Mouse (Mus musculus) spleen, postnatal 14 days (tissue): ENCODE results near the gene Wdr1.
"Not testable (repeated sequence)": the region's sequence is repeated elsewhere in the genome, so short reads cannot be mapped to it uniquely, and the experiment has no call there.

Source experiments
- DNase-seq, 2 experiments: peaks; one replicate each; pipeline ENCODE4 v3.0.0; 2021 to 2022; ENCODE audit warnings: low spot score in 2 of 2

Gene Wdr1

DNA sequence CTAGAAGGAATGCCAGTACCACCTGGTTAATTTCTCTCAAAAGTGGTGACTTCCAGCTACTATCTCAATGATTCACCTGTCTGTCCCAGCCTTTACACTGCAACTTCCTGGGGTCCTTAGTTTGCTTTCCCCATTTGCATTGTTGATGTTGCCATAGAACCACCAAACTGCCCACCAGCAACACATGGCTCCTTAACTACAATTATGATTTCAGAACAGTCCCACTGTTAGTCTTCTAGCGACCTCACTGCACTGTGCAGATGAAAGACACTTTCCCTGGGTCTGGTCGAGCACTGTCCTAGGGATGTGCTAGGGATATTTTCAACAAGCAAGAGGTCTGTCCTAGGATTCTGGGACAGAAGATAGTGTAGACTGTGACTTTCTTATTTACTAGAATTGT, at the start of gene Wdr1:
Gene Wdr1 (minus strand): TSS at position 101 of the 400 bp plus-strand sequence.
- DNase-seq: no peak

DNA sequence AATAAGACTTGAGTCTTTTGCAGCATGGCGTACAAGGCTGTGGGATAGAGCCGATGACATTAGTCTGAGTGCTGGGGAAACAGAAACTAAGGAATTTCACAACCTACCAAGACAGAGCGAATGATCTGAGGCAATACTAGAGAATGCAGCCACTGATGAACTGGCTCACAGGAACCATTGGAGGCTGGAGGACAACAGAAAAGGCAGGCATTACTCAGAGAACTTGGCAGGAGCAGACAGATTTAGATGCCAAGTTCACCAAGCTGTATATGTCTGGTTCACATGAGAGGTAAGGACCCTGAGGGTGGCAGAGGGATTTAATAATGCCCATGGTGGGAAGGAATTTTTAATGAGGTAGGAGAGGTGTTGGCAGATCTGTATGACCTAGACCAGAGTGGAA, 48.1 kb upstream of the Wdr1 start:
- no peak for DNase-seq

DNA sequence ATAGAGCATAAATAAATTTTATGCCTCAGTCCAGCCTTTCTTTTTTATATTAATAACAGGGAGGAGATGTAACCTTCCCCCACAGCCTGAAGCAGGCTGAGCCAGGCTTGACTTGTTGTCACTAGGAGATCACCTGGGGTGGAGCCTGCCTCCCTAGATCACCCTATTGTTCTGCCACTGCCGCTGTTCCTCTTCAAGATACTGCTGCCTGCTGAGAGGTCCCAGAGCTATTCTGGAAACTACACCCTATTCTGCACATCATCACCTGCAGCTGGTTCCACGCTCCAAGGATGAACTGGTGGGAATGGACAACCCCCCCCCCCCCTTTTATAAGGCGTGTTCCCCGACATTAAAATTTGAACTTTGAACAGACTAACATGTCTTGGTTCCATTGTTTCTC, 45.2 kb upstream of the Wdr1 start:
- DNase-seq: not testable (repeated sequence)

DNA sequence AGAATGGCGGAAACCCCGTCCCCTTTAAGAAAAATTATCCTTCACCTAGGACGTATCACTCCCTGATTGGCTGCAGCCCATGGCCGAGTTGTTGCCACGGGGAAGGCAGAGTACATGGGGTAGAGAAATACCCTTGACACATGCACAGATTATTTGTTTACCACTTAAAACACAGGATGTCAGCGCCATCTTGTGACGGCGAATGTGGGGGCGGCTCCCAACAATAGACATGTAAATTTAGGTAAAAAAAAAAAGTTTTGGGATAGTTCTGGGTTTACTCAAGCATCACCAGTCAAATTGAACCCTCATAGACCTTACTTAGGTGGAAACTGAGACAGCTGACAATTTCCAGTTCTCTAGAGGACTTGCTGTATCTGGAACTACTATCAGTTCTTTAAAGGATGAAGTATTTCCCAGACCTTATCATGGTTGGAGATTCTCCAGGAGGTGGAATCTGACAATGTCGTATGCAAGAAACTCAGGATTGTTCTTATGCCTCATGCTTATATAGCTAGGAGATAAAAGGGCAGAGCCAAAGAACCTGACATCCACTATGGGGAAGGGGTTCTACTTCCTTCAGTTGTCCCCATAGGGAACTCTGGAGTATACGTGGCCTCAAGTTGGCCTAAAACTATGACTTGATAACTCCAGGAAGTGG, 35.8 kb upstream of the Wdr1 start:
- DNase-seq: no peak

DNA sequence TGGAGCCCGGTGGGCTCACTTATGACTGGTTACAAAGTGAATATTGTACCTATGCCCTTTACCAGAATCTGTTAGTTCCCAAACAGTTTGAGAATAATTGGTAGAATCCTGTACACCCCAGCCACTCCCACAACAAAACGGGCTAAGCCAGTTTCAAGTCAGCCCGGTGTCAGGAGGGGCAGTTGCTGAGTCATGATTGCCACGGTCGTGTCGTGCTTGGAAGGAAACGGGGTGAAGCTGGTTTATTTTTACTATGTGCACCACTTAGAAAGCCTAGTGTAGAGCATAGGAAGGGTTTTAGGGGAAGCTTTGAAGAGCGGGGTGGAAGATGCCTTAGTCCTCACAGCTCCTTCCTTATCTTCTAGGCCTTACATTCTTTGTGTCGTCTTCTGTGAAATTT, 25.9 kb upstream of the Wdr1 start:
- DNase-seq: no peak

DNA sequence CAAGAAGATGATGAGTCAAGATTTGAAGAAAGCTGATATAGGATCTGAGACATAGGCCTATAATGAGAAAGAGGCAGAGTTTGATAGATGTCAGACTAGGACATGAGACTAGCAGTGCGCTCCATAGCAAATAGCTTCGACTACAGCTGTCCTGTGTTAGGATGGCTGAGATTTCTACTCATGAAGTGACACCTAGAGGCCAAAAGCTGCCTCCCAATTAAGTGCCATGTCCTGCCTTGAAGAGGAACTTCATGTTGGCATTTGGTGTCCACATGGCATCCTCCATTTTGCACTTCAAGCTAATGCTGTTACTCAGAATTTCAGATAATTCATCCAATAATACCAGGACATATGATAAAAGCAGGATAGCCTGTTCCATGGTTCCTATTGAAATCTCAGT, 22.4 kb upstream of the Wdr1 start:
- no peak for DNase-seq

DNA sequence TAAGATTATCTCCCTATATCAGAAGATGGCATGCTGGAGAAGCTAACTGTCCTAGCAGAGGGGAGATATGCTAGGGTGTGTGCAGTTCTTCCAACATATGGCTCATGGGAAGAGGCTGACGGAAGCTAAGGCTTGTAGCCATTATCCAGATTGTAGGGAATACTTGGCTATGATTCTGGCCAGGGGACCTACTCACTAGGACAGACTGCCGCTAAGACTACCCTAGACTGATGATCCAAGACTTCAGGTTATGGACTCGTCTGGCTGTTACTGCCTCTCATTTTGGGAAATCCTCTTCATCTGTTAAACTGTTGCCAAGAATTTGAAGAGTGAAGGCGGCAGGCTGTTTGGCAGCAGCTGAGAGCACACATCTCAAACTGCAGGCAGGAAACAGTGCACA, 20.0 kb upstream of the Wdr1 start:
- DNase-seq: no peak

DNA sequence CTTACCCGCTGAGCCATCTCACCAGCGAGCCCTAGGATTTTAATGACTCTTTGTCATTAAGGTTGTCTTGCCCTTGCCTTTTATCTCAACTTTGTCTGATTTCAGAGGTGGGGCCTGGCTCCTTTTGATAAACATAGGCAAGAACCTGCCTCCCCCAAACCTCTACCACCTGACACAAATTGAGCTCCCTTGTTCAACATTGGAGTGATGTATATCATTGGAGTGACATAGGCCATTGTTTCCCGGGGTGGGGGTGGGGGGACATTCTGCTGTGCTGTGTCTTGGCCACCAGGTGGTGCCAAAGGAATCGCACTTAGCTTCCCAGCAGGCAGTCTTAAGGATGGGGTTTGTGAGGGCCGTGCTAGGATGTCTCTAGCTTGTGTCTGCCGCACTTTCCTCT, 17.7 kb upstream of the Wdr1 start:
- no peak for DNase-seq

DNA sequence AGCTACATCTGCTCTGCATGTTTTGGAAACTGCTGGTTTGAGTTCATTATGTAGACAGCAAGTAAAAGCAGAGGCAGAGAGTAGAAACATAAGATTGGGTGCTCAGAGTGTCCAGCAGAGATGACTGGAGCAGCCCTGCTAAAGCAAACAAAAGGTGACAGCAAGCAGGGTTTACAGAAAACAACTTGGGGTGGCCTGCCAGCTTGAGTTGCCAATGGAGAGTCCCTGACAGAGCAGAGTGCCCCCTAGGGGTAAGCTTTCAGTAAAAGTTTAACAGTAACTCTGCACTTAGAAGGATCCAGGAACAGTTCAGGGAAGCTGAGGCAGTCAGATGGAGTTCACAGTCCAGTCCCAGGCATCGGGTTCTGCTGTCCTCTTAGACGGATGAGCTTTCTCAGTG, 7.9 kb upstream of the Wdr1 start:
- DNase-seq: no peak

DNA sequence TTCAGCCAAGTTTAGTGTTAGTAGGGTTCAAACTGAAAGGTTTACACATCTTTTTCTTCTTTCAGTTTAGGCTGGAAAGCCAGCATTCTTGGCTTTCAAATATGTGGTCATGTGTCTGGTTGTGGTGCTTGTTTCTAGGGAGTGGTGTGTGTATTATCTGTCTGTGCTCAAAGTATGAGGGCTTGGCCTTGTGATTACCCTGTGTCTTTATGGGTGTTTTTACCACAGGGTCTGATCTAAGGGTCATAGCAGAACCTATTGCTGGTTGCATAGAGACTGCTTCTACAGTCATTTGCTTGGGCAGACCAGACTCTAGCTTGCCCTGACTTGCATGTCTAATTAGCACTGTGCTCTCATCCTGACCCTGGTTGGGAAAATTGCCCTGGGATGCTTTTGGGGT, 5.6 kb upstream of the Wdr1 start:
- DNase-seq: no peak

DNA sequence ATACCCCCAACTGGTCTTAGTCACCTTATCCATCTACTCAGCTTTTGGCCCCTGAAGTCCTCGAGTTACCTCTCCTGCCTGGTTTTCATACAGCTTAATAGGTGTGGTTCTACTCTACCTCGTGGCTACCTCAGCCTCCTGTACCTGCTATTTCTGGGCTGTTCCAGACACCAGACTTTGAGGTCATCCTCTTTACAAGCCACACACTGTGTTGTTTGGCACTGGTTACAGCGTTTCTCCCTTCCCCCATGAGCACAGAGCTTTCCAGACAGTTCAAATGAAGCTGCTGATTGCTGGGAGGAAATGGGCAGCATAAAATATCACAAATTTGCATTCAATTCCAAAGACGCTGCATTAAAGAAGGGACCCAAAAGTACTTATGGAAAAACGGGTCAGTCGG, 1.8 kb upstream of the Wdr1 start:
- no peak for DNase-seq

DNA sequence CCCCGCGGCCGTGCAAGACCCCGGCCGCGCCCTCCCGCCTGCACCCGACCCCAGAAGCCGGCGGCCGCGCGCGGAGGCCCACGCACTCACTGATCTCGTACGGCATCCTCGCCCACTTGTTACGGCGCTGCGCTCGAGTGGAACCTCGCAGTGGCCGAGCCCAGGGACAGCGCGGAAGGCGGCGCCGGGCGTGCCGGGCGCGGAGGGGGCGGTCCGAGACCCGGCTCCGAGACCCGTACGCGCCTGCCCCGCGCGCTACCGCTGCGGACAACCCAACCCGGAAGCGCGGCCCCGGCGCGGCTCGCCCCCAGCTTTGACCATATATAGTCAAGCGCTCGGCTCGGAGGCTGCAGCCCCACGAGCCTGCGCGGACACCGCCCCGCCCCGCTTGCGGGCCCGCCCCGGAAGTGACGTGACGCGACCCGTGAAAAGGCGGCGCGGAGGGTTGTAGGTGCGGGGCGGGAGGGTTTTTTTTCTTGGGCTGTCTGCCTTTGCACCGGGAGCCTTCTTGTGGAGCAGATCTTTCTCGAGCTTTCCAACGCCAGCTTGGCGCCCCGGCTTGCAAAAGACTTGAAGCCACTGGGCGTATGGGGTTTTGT, 1.5 kb downstream of the Wdr1 start:
- DNase-seq: peak; percentile 97 to 99

DNA sequence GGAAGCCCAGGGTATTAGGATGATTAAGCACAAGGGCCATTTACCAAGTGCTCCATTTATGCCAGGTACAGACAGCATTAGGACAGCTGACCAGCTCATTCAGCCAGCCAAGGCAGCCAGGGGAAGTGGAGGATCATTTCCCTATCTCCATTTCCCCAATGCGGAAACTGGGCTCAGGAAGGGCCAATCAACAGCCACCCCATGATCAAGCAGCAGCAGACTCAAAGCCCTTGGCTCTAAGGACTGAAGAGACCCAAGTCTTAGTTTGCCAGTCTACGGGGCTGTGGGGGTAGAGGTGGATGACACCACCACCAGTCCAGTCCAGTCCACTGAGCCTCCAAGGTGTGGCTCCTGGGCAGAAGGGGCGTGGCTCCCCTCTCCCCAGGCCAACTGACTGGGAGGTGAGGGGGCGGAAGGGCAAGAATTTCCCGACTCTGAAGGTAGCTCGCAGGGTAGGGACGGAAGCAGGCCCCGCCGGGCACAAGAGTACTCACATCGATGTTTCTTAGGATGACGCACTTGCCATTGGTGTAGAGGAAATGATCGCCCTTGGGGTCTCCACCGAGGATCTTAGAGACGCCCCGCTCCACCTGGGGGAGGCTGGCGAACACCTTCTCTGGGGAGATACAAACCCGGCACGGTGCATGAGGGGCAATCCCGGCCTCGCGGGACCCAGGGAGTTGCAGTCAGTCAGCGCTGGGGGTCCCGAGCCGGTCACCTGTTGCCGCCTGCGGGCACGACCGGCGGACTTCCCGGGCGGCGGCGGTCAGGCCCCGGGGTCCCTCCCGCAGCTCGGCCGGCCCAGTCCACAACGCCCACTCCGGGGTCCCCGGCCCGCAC, 2.2 kb downstream of the Wdr1 start:
- peak; percentile 24 to 33 for DNase-seq

DNA sequence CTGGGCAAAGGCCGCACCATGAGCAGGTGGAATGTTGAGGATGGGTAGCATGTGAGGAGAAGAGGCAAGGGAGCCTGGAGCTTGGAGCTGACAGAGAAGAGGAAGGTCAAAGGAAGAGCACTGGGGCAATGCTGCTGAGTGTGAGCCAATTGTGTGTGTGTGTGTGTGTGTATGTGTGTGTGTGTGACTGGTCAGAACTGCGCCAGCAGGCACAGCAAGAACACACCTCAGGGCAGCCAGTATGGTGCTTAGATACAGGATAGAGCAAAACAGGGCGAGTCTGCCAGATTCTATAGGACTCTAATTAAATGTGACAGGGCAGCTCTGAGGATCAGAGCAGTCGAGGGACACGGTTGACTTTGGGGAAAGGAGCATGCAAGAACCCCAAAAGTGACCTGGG, 4.2 kb downstream of the Wdr1 start:
- DNase-seq: no peak

DNA sequence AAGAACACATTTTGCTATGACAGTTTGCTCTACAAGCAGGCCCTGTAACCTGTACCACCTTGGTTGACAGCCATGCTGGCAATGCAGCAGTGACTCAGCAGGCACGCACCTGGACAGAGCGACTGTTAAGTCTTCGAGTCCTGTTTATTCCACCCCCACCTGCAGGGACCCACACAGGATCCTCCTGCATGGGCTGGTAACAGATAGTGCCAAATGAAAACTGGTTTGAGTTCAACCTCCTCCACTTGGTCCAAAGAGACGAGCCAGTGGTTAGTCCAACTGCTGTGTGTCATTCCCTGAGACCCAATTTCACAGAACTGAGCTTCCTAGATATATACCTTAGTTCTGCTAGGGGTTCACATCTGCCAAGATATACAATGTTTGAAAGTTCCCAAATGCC, 5.2 kb downstream of the Wdr1 start:
- no peak for DNase-seq

DNA sequence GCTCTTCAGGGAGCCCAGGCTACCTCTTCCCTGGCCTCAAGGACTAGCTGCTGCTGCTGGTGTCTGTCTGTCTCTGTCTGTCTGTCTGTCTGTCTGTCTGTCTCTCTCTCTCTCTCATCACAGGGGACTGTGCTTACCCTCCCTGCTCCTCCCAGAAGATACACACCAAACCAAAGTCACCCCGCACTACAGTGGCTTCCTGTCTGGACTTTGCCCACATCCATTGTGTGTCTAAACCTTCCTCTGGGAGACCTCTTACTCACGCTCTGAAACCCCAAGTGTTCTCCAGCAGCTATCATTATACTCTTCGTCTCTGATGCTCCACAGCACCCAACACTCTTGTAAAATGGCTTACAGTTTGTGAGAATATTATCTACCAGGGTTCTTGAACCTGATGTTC, 6.6 kb downstream of the Wdr1 start:
- no peak for DNase-seq

DNA sequence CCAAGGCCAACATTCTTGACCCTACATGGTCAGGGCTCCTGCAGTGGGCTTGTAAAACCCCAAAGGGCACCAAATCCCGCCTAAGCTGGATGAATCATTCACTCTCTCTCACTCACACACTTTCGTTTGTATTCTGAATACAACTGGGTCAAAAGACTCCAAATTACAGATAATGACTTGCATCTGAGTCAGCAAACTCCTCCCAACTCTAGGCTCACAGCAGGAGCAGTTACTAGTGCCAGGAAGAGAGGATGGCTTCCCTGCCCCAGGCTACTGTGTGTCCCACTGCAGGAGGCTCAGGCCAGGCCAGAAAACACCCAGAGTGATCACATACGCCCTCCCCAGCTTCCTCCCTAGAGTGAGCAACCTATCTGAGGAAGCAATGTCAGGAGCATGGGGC, 9.1 kb downstream of the Wdr1 start:
- no peak for DNase-seq

DNA sequence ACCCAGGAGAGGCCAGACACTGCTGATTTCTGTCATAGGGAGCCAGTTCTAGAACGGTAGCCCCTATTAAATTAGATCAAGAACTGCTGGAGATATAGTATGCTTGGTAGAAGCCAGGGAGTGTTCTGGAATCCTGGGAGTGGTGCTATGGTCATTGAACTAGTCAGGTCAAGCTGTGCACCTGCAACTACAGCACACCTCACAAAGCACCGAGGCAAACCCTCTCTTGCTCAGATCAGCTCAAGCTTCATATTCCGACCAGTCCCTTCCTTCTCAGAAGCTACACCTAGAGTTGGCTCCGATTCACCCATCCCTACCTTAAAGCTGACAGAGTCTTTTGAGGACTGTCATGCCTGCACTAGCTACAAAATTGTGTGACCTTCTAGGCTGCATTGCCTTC, 9.5 kb downstream of the Wdr1 start:
- DNase-seq: no peak

DNA sequence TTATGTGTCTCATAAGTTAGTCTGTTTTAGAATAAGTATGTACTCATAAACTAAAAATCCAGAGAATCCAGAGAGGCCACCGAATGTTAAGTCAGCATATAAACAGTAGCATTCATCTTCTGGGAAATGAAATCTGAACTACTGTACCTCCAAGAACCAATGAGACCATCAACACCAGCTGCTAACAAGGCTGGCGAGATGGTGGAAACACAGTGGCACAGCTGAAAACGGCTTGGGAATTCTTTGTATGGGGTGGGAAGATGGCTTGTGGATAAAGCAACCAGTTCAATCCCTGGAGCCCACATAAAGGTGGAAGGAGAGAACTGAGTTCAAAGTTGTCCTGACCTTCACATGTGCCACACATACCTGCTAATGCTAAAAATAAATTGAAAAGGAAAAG, 10.4 kb downstream of the Wdr1 start:
- DNase-seq: no peak

DNA sequence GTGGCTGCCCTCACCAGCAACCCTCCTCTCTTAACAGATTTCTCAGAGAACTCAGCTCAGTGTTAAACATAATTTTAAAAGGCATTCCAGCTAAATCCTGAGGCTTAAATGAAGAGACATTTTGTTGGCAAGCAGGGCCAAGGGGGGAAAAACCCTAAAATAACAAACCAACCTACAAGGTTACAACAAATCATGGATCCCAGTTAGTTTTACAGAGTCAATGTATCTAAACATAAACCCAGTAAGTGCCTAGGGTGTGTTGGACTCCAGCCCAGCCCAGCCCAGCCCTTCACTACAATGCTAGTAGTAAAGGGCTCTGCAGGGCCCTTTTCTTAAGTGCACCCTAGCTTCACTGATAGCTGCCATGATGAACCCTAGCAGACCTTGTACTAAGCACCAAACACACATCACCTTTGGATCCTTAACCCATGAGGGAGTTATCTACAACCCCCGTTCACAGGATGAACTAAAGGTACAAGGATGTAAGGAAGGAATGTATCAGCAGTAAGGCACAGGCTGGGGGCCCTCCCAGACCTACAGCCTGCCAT, 12.7 kb downstream of the Wdr1 start:
- DNase-seq: no peak

DNA sequence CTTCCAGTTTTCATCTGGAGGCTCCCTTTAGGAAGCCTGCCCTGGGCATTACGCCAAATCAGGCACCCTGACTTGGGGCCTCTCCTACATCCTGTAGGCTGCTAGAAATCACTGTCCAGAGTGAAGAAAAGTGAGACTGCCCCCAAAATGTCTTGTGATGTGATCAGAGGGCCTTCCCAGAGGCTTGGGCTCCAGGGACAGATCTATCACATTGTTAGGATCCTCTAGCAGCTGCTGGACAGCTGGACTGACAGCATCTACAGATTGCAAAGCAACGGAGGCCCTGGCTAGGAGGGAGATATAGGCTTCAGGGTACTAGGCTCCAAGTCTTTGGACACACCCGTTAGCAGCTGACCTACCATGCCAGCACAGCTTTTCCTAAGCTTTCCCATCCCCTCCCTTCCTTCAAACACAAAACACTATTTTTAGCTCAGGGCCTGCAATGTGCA, 13.5 kb downstream of the Wdr1 start:
- no peak for DNase-seq

DNA sequence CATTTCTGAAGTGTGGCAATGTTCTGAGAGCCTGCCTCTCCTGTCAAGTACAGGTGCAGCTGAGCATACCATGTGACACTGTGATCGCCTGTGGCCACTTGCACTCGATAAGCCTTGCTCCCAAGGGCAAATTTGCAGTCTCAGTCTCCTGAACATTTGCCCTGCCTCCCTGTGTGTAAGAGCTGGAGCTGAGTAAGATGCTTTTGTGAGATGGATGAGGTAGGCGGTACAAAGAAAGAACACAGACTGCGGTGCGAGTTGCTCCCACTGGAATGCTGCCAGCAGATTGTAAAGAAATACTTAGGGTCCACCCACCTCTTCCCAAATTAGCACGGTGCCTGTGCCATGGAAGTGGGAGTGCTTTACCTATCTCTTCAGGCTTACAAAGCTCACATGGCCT, 15.6 kb downstream of the Wdr1 start:
- DNase-seq: no peak
